Mouse (Mus musculus) neural tube, embryonic 11.5 days (tissue): ENCODE data around the gene Drc7. TPM values are rescaled to one million over a fixed set of nuclear protein-coding genes. Genes with fewer than 3 reads are reported as not detected.

ENCODE experiments used
- ATAC-seq: fragments of 200-750 bp; cut with Nextera tagmentation; 2 replicates; pipeline ENCODE4 v1.8.0; 2017; ENCODE audit warnings: moderate number of reproducible peaks, mild to moderate bottlenecking, moderate TSS enrichment, moderate library complexity; ENCODE audit not compliant: insufficient read depth, low FRiP score, low TSS enrichment
- DNase-seq: peaks from one replicate; pipeline ENCODE4 v3.0.0-alpha.2; 2015; ENCODE audit warnings: low spot score
- H3K27ac ChIP-seq: fragments of 300-500 bp; sonication (generic); 2 replicates; pipeline ENCODE4 v1.5.1; 2014; ENCODE audit warnings: low read depth, mild to moderate bottlenecking, low read length
- H3K27me3 ChIP-seq: fragments of 300-500 bp; sonication (generic); 2 replicates; pipeline ENCODE4 v1.6.1; 2014; ENCODE audit warnings: mild to moderate bottlenecking, low read length, mixed read lengths; ENCODE audit not compliant: control insufficient read depth, insufficient read depth
- H3K36me3 ChIP-seq: fragments of 300-500 bp; sonication (generic); 2 replicates; pipeline ENCODE4 v1.6.1; 2014; ENCODE audit warnings: mild to moderate bottlenecking, low read length, moderate library complexity, mixed read lengths; ENCODE audit not compliant: control insufficient read depth, insufficient read depth
- H3K4me1 ChIP-seq: fragments of 300-500 bp; sonication (generic); 2 replicates; pipeline ENCODE4 v1.6.1; 2014; ENCODE audit warnings: low read length, mixed read lengths; ENCODE audit not compliant: control insufficient read depth, insufficient read depth
- H3K4me2 ChIP-seq: fragments of 300-500 bp; sonication (generic); 2 replicates; pipeline ENCODE4 v1.6.1; 2014; ENCODE audit warnings: low read depth, mild to moderate bottlenecking, moderate library complexity
- H3K4me3 ChIP-seq: fragments of 300-500 bp; sonication (generic); 2 replicates; pipeline ENCODE4 v1.5.1; 2014; ENCODE audit warnings: low read depth, low read length
- H3K9ac ChIP-seq: fragments of 300-500 bp; sonication (generic); 2 replicates; pipeline ENCODE4 v1.6.1; 2014; ENCODE audit warnings: mild to moderate bottlenecking, low read length
- H3K9me3 ChIP-seq: fragments of 300-500 bp; sonication (generic); 2 replicates; pipeline ENCODE4 v1.6.1; 2016; ENCODE audit warnings: low read length; ENCODE audit not compliant: control insufficient read depth
- WGBS: fragments of 180-500 bp; shearing (Covaris S2); extraction: QIAGEN DNeasy Blood & Tissue Kit; methylation state at CpG from one replicate; pipeline ENCODE4 v1.1.7; 2014; 5-methylcytosine and 5-hydroxymethylcytosine counted together
- polyA plus RNA-seq: library from polyadenylated mRNA; unstranded; fragments of >200 nt; fragmentation: Nextera tagmentation; extraction: Ambion mirVana; gene quantifications from 2 replicates; pipeline ENCODE4 v1.2.1, GENCODE M21; 2014

Gene Drc7
- polyA plus RNA-seq: not detected in 2 replicates

DNA sequence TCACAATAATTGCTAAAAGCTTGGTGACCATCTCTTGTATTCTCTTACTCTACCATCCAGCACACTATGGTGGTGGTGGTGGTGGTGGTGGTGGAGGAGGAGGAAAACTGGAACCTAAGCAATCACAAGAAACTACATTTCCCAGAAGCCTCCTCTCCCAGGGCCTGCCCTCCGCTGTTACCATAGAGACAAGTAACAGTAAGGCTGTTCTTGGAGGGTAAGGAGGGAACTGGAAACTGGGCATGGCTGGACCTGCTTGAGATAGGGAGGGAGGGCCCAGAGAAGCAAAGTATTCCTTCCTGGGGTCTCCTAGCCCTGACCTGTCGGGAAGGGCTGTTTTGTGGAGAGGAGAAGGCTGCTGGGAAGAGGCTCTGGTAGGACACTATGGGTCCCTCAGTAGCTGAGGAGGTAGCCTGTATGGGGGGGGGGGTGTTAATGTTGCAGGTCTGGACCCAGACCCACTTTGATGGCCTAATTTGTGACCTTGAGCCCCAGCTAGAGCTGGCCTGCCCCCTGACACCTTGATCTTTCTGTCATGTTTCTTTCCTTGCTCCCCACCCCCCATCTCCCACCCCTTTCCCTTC lies at the start of gene Drc7:
Gene Drc7, plus strand, starts transcription at position 177 of the 584 bp plus-strand sequence.
- H3K9ac ChIP-seq: no peak within 1 kb of the TSS
- no peak within 1 kb of the TSS for H3K4me2 ChIP-seq
- DNase-seq: no peak
- no peaks in the 10 kb centered on the region for H3K9me3 ChIP-seq
- H3K27me3 ChIP-seq: no peaks in the 10 kb centered on the region
- WGBS: 28% methylated on average over 2 of the region's 2 CpGs
- ATAC-seq: no peak
- no peak within 1 kb of the TSS for H3K4me3 ChIP-seq
- H3K4me1 ChIP-seq: no peaks in the 10 kb centered on the region
- no peak within 1 kb of the TSS for H3K27ac ChIP-seq
- no peaks in the 10 kb centered on the region for H3K36me3 ChIP-seq

DNA sequence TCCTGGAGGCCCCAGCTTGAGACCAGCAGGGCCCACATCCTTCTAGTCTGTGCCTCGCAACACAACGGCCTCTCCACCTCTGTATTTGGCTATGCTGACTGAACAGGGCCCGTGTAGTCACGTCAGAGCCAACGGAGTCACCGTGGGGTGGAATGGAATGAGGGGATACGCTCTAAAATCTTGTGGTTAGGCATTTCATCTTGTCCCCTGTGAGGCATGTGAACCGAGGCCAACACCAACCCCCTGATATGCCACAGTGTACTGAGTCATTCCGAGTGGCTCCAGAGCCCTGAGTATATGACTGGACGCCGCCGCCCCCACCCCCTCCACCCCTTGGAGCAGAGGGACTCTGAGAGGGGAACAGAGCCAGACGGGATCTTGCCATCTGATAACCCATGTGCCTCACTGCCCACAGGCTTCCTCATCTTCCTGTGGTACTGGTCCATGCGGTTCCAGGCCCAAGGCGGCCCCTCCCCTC lies 42.4 kb upstream of the Drc7 start:
- Histone ChIP-seq H3K9me3 (no peaks in the 10 kb centered on the region), H3K27ac (no peak overlapping the region), H3K27me3 (no peaks in the 10 kb centered on the region), H3K4me2 (no peak overlapping the region), H3K4me1 (no peaks in the 10 kb centered on the region), H3K36me3 (peaks cover 24% of the 10 kb centered on the region), H3K4me3 (no peak overlapping the region), H3K9ac (no peak overlapping the region)
- 86% methylated on average over 15 of the region's 15 CpGs for WGBS
- DNase-seq (no peak), ATAC-seq (no peak)

DNA sequence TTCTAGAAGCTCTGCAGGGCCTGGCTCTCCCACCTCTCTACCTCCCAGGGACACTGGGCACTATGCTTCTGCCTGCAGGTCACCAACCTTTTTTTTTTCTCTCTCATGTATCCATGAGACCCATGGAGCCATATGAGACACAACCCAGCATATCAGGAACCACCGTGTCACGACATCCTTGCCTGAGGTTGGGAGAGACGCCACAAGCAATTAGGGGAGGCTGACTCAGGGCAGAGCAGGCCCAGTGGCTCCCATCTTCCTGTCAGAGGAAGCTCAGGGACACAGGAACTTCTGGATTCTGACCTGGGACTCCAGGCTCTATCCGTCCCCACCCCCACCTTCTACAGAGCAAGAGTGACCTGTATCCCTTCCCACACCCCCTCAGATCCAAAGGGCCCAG lies 39.0 kb upstream of the Drc7 start:
- H3K9me3 ChIP-seq: no peaks in the 10 kb centered on the region
- DNase-seq (no peak), ATAC-seq (no peak)
- H3K4me2 ChIP-seq: no peak overlapping the region
- H3K4me3 ChIP-seq: no peak overlapping the region
- H3K27me3 ChIP-seq: no peaks in the 10 kb centered on the region
- WGBS: 85% methylated on average over 4 of the region's 4 CpGs
- H3K9ac ChIP-seq: no peak overlapping the region
- H3K27ac ChIP-seq: no peak overlapping the region
- no peaks in the 10 kb centered on the region for H3K4me1 ChIP-seq
- peaks cover 15% of the 10 kb centered on the region for H3K36me3 ChIP-seq

DNA sequence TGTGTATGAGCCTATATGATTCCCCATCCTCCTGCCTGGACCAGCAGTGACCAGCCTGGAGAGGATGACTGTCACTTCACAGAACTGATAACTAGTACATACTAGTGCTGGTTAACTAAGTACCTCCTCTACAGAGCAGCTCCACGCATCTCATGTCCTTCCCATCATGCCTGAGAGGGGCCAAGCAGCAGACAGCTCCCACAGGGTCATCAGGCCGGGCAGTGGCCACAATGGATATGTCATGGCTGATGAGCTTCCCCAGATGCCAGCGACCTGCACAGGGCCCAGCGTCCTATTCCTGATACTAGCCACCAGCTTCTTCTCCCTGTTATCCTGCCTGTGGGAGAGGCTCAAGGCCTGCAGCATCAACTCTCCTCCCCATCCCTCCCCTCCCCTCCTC lies 38.2 kb upstream of the Drc7 start:
- Histone ChIP-seq H3K9me3 (no peaks in the 10 kb centered on the region), H3K4me3 (no peak overlapping the region), H3K36me3 (peaks cover 12% of the 10 kb centered on the region), H3K9ac (no peak overlapping the region), H3K4me1 (no peaks in the 10 kb centered on the region), H3K27ac (no peak overlapping the region), H3K4me2 (no peak overlapping the region), H3K27me3 (no peaks in the 10 kb centered on the region)
- DNase-seq (no peak), ATAC-seq (no peak)
- 75% methylated on average over 4 of the region's 4 CpGs for WGBS

DNA sequence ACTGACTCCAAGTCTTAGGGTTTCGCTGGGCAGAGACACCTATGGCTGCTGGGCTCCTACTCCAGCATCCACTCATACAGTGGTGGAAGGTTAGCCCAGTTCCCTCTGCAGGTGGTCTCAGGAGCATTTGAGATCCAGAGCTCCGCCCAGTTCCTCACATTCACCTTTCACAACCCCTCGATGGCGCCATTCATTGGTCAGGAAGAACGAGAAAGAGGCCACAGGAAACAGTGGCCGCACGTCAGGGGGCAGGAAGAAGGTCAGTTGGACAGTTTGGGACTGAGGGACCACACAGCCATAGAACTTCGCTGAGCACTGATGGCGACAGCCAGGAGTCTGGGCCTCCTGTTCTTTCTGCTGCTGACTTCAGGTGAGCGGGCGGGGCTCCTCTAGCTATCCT lies 37.5 kb upstream of the Drc7 start, which contains the start of gene Adgrg3:
Gene Adgrg3, plus strand, starts transcription at position 242 of the 400 bp plus-strand sequence.
- ATAC-seq: no peak
- 76% methylated on average over 11 of the region's 11 CpGs for WGBS
- Histone ChIP-seq H3K4me1 (no peaks in the 10 kb centered on the region), H3K4me2 (no peak within 1 kb of the TSS), H3K4me3 (no peak within 1 kb of the TSS), H3K27ac (no peak within 1 kb of the TSS), H3K27me3 (no peaks in the 10 kb centered on the region), H3K9me3 (no peaks in the 10 kb centered on the region), H3K36me3 (peaks cover 7% of the 10 kb centered on the region), H3K9ac (no peak within 1 kb of the TSS)
- no peak for DNase-seq

DNA sequence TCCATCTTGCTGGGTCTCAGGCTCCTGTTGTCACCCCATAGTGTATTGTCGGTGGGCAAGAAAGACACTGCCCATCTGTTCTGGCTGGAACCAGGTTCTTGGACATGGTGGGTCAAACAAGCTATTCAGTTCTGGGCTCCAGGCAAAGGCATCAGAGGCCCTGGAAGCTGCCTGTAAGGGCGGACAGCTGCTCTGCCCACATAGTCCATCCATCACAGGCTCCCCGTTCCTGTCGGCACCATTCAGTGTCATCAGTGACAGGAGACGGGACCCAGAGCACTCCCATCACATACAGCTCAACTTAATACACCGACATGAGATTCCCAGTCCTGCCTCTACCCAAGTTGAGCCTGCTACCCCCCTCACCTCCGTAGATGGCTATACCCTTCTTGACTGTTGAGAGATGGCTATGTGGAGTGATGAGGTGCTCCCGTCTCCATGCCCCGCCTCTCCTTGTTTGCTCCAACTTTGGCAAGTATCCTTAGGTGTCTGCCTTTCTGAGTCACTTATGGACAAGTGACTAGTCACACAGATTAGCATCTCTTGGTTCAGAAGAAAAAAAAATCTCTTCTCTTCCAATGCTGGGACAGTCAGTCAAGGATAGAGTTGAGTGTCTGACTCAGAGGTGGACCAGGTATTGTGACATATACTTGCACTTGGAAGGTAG lies 36.8 kb upstream of the Drc7 start:
- no peak overlapping the region for H3K4me3 ChIP-seq
- no peak overlapping the region for H3K4me2 ChIP-seq
- H3K27ac ChIP-seq: no peak overlapping the region
- H3K27me3 ChIP-seq: no peaks in the 10 kb centered on the region
- H3K36me3 ChIP-seq: 0 out of 2 replicates have a peak, but pooled peaks cover under 1% of the 10 kb centered on the region
- ATAC-seq (no peak), DNase-seq (no peak)
- no peak overlapping the region for H3K9ac ChIP-seq
- 78% methylated on average over 9 of the region's 9 CpGs for WGBS
- no peaks in the 10 kb centered on the region for H3K9me3 ChIP-seq
- H3K4me1 ChIP-seq: no peaks in the 10 kb centered on the region; the same call in 1 of the 2 replicates

DNA sequence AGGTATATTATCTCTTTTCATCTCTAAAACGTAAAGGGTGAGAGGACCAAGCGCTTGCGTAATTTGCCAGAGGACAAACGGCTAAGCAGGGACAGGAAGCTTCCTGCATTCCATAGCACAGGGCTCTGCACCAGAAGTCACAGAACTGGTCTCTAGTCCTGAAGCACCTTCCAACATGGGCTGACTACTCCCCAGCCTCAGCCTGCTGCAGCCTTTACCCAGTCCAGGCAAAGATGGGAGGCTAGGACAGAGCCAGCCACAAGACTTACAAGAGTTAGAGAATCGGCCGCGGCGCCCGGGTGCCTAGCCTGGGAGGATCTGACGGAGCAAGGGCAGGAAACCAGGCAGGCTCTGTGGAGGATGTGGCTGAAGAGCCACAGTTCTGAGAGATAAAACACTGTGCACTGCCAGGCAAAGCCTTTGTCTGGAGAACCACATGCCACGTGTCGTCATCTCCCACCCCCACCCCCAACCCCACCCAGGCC lies 34.6 kb upstream of the Drc7 start:
- Histone ChIP-seq H3K4me1 (no peaks in the 10 kb centered on the region; the same call in 1 of the 2 replicates), H3K27me3 (no peaks in the 10 kb centered on the region), H3K4me2 (no peak overlapping the region), H3K36me3 (no peaks in the 10 kb centered on the region), H3K9ac (no peak overlapping the region), H3K27ac (no peak overlapping the region), H3K4me3 (no peak overlapping the region), H3K9me3 (no peaks in the 10 kb centered on the region)
- DNase-seq (no peak), ATAC-seq (no peak)
- WGBS: 73% methylated on average over 12 of the region's 12 CpGs

DNA sequence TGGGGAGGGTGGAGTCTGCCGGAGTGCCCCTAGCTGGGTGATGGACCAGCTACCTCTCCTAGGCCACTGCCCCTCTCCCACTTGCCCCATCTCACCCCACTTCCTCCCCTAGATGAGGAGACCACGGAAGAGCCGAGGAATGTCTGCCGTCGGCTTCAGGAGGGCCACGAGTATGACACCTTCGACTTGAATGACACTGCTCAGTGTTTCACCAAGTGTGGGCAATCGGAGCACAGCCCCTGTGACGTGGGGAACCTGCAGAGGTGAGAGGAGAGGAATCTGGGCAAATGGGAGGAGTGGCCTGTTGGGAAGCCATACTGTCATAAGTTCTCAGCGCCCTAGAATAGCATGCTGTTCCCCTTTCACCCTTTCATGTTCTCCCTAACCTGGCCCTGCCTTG lies 34.1 kb upstream of the Drc7 start:
- Histone ChIP-seq H3K9ac (no peak overlapping the region), H3K9me3 (no peaks in the 10 kb centered on the region), H3K27me3 (no peaks in the 10 kb centered on the region), H3K4me1 (no peaks in the 10 kb centered on the region; the same call in 1 of the 2 replicates), H3K4me2 (no peak overlapping the region), H3K36me3 (no peaks in the 10 kb centered on the region), H3K4me3 (no peak overlapping the region), H3K27ac (no peak overlapping the region)
- ATAC-seq (no peak), DNase-seq (no peak)
- 82% methylated on average over 10 of the region's 10 CpGs for WGBS

DNA sequence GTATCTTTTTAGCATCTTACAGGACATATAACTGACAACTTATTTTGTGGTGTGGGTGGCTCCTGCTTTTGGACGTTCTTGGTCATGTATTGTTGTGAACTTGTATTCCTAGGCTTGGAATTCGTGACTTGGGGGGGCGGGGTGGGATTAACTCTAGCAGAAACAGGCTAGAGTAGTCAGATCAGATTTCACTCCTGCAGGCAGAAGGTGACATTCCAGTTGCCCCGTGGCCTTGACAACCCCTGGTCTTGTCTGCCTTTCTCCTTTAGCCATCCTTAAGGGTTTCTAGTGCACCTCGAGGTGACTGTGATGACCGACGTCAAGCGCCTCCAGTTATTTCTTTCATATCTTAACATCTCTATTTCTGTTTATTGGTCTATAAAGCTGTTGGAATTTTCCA lies 31.7 kb upstream of the Drc7 start:
- DNase-seq: no peak
- no peak overlapping the region for H3K4me3 ChIP-seq
- WGBS: 35% methylated on average over 8 of the region's 8 CpGs
- H3K9ac ChIP-seq: no peak overlapping the region
- H3K36me3 ChIP-seq: no peaks in the 10 kb centered on the region
- H3K4me1 ChIP-seq: no peaks in the 10 kb centered on the region; the same call in 1 of the 2 replicates
- no peaks in the 10 kb centered on the region for H3K27me3 ChIP-seq
- no peaks in the 10 kb centered on the region for H3K9me3 ChIP-seq
- H3K4me2 ChIP-seq: no peak overlapping the region
- no peak for ATAC-seq
- H3K27ac ChIP-seq: no peak overlapping the region
